Mouse (Mus musculus) heart, adult 18-20 months (tissue): ENCODE measurements around the gene Pfas. TPM values are rescaled to one million over a fixed set of nuclear protein-coding genes. Genes with fewer than 3 reads are reported as not detected.

Experiments
- DNase-seq, 2 experiments: peaks; one replicate each; pipeline ENCODE4 v3.0.0; 2021 to 2022; ENCODE audit warnings: mixed read lengths in 1 of 2
- long read RNA-seq, 2 experiments: library from polyadenylated mRNA; stranded (forward); transcript quantifications; one replicate each; pipeline ENCODE4 v2.0.0; 2021
- total RNA-seq, 2 experiments: library from RNA; stranded (reverse); gene quantifications; 2 replicates each; pipeline ENCODE4 v1.2.3; 2021

Gene Pfas
- 1 to 10 TPM; 5.4 to 6.2 TPM for total RNA-seq
- long read RNA-seq, experiment 1: 0 reads
- long read RNA-seq, experiment 2: 0 reads

- peak; percentile 87 to 91 for DNase-seq
Observed at GRCm38 (mm10) chr11:69008182-69009121, at the start of gene Pfas. TSS of gene Pfas (minus strand) at chr11:69008460.

- DNase-seq: no peak
Observed at GRCm38 (mm10) chr11:69053848-69054247, 45.6 kb upstream of the Pfas start.

- DNase-seq: no peak
Observed at GRCm38 (mm10) chr11:69052824-69053421, 44.7 kb upstream of the Pfas start.

- DNase-seq: no peak
Observed at GRCm38 (mm10) chr11:69051771-69052170, 43.5 kb upstream of the Pfas start.

- no peak for DNase-seq
Observed at GRCm38 (mm10) chr11:69050748-69051147, 42.5 kb upstream of the Pfas start.

- DNase-seq: no peak
Observed at GRCm38 (mm10) chr11:69048151-69048550, 39.9 kb upstream of the Pfas start.

GRCm38 (mm10) chr11:69047592-69047991 lies 39.3 kb upstream of the Pfas start:
- DNase-seq: no peak

- no peak for DNase-seq
Observed at GRCm38 (mm10) chr11:69046395-69046774, 38.1 kb upstream of the Pfas start.

- peak; percentile 87 to 89 for DNase-seq
Observed at GRCm38 (mm10) chr11:69045531-69046394, 37.5 kb upstream of the Pfas start, which contains the start of gene Aurkb. TSS of gene Aurkb (plus strand) at chr11:69045647.

- no peak for DNase-seq
Observed at GRCm38 (mm10) chr11:69038173-69038572, 29.9 kb upstream of the Pfas start.

- peak; percentile 90 to 94 for DNase-seq
Observed at GRCm38 (mm10) chr11:69037231-69038061, 29.2 kb upstream of the Pfas start.

GRCm38 (mm10) chr11:69036486-69037230 lies 28.4 kb upstream of the Pfas start:
- peak; percentile 91 to 96 for DNase-seq

GRCm38 (mm10) chr11:69035849-69036248 lies 27.6 kb upstream of the Pfas start:
- DNase-seq: peak; percentile 91 to 94

GRCm38 (mm10) chr11:69035411-69035810 lies 27.2 kb upstream of the Pfas start:
- no peak for DNase-seq

- DNase-seq: no peak
Observed at GRCm38 (mm10) chr11:69034585-69034984, 26.3 kb upstream of the Pfas start.

- DNase-seq: peak in 1 of 2 experiments; percentile 25
Observed at GRCm38 (mm10) chr11:69033552-69033951, 25.3 kb upstream of the Pfas start.

GRCm38 (mm10) chr11:69028805-69029204 lies 20.5 kb upstream of the Pfas start:
- no peak for DNase-seq

GRCm38 (mm10) chr11:69026562-69026961 lies 18.3 kb upstream of the Pfas start:
- DNase-seq: no peak

- no peak for DNase-seq
Observed at GRCm38 (mm10) chr11:69020691-69021090, 12.4 kb upstream of the Pfas start.

GRCm38 (mm10) chr11:69016755-69017154 lies 8.5 kb upstream of the Pfas start:
- DNase-seq: no peak
